Mouse (Mus musculus) adipocyte (in vitro differentiated cells): ENCODE data around the gene Emc4.

Experiments used
- DNase-seq: peaks from one replicate; pipeline ENCODE4 v3.0.0-alpha.2; 2016; ENCODE audit warnings: low spot score

The Emc4 gene

GRCm38 (mm10) chr2:112337211-112337610, 30.6 kb downstream of the Emc4 start:
- DNase-seq, result no peak

GRCm38 (mm10) chr2:112332051-112332898, 35.6 kb downstream of the Emc4 start:
- no peak for DNase-seq

GRCm38 (mm10) chr2:112328069-112328777, 39.6 kb downstream of the Emc4 start:
- DNase-seq, result no peak

GRCm38 (mm10) chr2:112318905-112319304, 48.9 kb downstream of the Emc4 start:
- DNase-seq, result peak; percentile 61

GRCm38 (mm10) chr2:112318227-112318626, 49.6 kb downstream of the Emc4 start:
- no peak for DNase-seq

GRCm38 (mm10) chr2:112315638-112316037, 52.2 kb downstream of the Emc4 start:
- no peak for DNase-seq
